Mouse (Mus musculus) lung, postnatal 10 days (tissue): ENCODE measurements around the gene Tmie.

Experiments used
- DNase-seq: peaks from one replicate; pipeline ENCODE4 v3.0.0; 2021

The Tmie gene

DNA sequence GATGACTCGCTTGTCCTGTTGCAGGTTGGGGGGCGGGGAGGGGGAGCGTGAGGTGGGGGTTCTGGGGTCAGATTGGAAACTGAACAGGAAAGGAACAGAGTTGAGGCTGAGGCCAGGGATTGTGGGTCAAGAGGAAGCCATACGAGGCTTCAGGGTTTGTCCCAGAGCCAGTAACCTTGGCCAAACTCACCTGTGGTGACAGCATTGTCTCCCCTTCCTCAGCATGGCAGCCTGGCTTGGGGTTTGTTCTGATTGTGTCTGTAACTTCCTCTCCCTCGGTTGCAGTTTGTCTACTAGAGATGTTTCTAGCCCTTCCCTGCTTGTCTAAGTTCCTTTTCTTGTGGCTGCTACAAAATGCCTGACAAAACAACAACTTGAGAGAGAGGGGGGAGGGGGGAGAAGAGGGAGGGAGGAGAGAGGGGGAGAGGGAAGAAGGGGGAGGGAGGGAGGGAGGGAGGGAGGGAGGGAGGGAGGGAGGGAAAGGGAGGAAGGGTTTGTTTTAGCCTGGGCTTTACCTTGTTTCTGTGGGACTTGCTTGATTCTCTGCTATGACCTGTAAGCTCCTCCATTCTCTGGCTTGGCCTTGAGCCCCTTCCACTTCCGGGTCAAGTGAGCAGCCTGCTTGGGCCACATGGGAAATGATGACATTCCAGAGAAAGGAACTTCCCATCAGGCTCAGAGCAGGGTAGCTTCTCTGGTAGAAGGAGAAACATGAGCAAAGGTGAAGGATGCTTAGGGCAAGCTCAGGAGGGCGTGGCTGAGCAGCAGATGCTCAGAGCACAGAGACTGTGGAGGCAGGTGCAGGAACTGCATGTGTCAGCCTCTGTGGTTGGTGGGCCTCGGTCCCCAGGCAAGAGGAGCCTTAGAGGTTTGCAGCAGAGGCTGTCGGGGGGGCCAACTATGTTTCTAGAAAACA is 7.7 kb upstream of the Tmie start:
- DNase-seq: no peak

DNA sequence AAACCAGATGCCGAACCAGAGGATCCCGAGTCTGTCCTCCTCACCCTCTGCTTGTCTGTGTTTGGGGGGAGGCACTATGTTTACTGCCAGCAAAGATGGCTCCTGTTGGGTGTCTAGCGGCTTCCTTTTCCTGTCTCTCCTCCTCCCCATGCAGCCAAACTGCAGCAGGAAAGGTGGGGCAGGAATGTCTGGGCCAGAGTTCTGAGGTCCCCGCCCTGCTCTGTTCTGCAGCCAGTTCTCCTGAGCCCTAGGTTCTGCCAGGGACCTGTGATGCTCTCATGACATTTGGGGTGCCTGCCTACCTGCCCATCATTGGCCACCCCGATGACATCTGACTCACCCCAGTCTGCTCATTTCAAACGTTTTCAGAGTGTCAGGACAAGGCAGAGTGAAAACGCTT is 2.0 kb upstream of the Tmie start:
- peak; percentile 79 for DNase-seq

- DNase-seq: peak; percentile 67
Observed at GRCm38 (mm10) chr9:110880772-110881171, 859 bp upstream of the Tmie start.

- peak; percentile 46 for DNase-seq
Observed at GRCm38 (mm10) chr9:110879191-110879920, 557 bp downstream of the Tmie start, which contains the start of gene Als2cl. Gene Als2cl (plus strand): TSS chr9:110879870.

- DNase-seq: peak; percentile 75
Observed at GRCm38 (mm10) chr9:110877888-110878287, 2.0 kb downstream of the Tmie start.

GRCm38 (mm10) chr9:110877353-110877752 is 2.6 kb downstream of the Tmie start:
- no peak for DNase-seq

- no peak for DNase-seq
Observed at GRCm38 (mm10) chr9:110875288-110875695, 4.6 kb downstream of the Tmie start.

GRCm38 (mm10) chr9:110874660-110875191 is 5.2 kb downstream of the Tmie start:
- no peak for DNase-seq

DNA sequence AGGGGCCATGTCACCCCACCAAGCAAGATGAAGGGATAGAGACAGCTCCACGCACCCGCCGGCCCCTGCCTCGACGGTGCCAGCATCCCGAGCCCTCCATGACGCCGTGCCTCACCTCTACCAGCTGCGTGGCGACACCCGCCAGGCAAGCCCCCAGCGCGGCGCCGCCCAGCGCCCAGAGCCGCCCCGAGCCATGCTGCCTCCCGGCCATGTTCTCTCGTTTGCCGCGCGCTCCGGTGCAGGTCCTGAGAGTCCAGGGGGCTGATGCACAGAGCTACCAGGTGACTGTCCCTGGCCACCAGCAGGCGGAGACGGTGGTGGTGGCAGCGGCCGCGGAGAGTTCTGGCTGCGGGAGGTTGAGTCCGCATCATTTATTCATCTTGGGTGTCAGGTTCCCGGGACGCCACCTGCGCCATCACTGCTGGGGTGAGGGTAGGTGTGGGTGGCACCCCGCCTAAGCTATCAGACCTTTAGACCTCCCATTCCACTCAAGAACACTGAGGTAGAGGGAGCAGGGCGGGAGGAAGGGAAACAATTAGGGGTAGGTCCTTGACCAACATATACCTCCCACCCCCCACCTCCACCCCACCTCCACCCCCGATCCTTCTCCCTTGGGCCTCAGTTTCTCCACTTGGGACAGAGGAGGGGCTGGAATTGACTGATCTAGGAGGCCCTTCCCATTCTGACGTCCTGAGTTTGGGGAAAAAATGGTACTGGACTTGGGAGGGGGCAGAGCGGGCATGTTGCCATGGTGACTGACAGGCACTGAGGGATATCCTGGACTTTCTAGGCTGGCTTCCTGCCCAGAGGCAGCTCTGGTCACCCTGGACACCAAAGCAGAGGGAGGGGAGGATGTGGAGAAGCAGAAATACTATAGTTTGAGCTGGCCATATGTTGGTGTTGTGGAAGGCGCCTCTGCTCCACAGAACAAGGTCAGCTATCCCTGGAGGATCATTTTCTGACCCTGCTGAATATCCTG is 5.9 kb downstream of the Tmie start:
- peak; percentile 77 for DNase-seq

DNA sequence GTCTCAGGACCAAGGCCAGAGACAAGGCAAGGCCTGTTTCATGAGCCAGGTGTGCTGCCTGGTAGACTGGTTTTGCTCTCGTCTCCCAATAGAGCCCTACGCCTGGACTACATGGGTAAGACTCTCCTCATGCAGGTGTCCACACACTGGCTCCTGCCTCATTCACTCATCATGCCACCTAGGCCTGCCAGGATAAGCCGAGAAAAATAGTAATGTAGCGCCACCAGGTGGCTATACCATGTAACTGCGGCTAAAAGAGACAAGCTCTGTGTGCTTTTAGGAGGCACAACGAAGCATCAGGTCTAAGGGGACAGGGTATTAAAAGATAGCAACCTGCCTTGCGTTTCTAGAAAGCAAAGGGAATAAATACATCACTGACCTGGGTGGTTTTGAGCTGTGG is 8.9 kb downstream of the Tmie start:
- DNase-seq: peak; percentile 69

- DNase-seq: no peak
Observed at GRCm38 (mm10) chr9:110858967-110859596, 20.8 kb downstream of the Tmie start.

GRCm38 (mm10) chr9:110858523-110858922 is 21.4 kb downstream of the Tmie start:
- DNase-seq: no peak

- DNase-seq: no peak
Observed at GRCm38 (mm10) chr9:110857781-110858472, 22.0 kb downstream of the Tmie start, which contains the start of gene Prss50. Gene Prss50 (plus strand): TSS chr9:110857967.

DNA sequence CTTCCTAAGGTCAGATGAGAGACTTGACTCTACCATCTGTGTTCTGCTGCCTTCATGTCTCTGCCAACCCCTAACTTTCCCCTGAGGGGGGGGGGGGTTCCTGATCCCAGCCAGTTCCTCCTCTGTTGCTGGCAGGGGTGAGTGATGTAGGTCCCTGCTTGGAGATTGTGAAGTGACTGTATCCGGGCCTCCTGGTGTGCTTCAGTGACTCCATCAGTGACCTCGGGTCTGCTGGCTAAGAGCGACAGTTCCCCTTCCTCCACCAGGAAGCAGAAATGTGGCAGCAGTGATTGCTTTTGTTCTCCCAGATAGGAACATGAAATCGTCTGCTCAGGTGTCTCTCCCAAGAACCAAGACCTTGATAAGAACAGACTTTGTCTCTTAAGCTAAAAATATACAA is 23.0 kb downstream of the Tmie start:
- DNase-seq: peak; percentile 40

DNA sequence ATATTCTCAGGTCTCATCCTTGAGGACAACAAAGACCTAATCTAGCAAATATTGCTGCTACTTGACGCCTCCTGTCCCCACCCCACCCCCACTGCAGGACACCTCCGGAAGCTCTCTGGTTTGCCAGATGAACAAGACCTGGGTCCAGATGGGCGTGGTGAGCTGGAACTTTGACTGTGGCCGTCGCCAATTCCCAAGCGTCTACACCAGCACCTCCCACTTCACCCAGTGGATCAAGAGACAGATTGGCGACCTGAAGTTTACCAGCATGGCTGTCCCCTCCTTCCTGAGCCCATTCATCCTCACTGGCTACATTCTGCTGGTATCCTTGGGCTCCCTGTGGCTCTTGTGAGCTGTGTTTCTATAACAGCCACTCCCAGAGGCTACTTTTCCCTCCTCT is 24.0 kb downstream of the Tmie start:
- DNase-seq: no peak

- no peak for DNase-seq
Observed at GRCm38 (mm10) chr9:110849162-110849561, 30.8 kb downstream of the Tmie start.

- DNase-seq: no peak
Observed at GRCm38 (mm10) chr9:110844206-110844605, 35.7 kb downstream of the Tmie start, which contains the start of gene Prss46. Gene Prss46 (plus strand): TSS chr9:110844506.

DNA sequence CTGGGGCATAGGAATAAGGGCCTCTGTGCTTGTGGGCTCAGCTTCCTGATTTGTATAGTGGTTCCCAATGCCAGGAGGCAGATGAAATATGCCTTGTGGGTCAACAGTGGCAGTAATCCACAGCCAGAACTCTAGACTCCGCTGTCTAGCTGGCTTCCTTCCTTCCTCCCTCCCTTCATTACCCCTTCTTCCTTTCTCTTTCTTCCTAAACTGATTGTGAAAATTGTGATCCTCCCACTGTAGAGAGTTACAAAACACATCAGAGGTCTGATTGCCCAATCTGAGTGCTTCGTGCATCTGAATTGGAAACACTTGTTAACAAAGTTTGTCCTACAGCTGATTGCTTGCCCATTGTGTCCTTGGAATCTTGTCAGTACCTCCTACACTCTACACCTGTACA is 38.5 kb downstream of the Tmie start:
- peak; percentile 29 for DNase-seq

DNA sequence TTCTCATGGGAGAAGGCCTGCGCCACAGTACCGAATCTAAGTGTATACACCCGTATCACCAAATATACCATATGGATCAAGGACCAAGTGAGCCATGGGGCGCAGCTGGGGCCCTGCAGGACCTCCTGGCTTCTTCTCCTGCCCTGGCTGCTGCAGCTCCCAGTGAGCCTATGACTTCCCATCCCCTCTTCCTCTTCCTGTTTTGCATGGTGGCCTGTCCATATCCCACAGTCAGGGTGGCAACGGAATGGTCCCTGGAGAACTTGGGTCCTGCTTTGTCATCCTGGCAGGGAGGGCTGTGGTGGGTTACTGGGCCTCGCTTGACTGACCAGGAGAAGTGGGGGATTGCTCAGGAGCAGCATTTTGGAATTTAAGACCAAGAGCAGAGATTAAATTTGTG is 39.0 kb downstream of the Tmie start:
- DNase-seq: no peak

- DNase-seq: no peak
Observed at GRCm38 (mm10) chr9:110836112-110836511, 43.8 kb downstream of the Tmie start.

GRCm38 (mm10) chr9:110834961-110835360 is 45.0 kb downstream of the Tmie start:
- no peak for DNase-seq
